Mouse (Mus musculus) kidney, embryonic 16.5 days (tissue): ENCODE measurements at regions not wholly inside any gene's neighbourhood (a gene's known extent, or its start where the extent isn't known, plus 50 kb on each side); places are given as distances from the start of the nearest gene placed in this dataset.
A peak's percentile ranks its signal among the peaks of the same experiment; 100 is the strongest.

Source experiments
- ATAC-seq: fragments of 200-750 bp; cut with Nextera tagmentation; 2 replicates; pipeline ENCODE4 v1.8.0; 2017; ENCODE audit warnings: moderate TSS enrichment; ENCODE audit not compliant: low FRiP score, low TSS enrichment
- H3K27ac ChIP-seq: fragments of 300-500 bp; sonication (generic); 2 replicates; pipeline ENCODE4 v1.5.1; 2014; ENCODE audit warnings: low read length
- H3K27me3 ChIP-seq: fragments of 300-500 bp; sonication (generic); 2 replicates; pipeline ENCODE4 v1.6.1; 2014; ENCODE audit warnings: low read length, control low read depth, mixed read lengths; ENCODE audit not compliant: insufficient read depth
- H3K36me3 ChIP-seq: fragments of 300-500 bp; sonication (generic); 2 replicates; pipeline ENCODE4 v1.6.1; 2014; ENCODE audit warnings: low read length, control low read depth, mixed read lengths; ENCODE audit not compliant: insufficient read depth
- H3K4me1 ChIP-seq: fragments of 300-500 bp; sonication (generic); 2 replicates; pipeline ENCODE4 v1.6.1; 2014; ENCODE audit warnings: low read length, control low read depth, mixed read lengths; ENCODE audit not compliant: insufficient read depth
- H3K4me2 ChIP-seq: fragments of 300-500 bp; sonication (generic); replicated peaks from 2 replicates; pipeline ENCODE4 v1.6.1; 2014; ENCODE audit warnings: low read depth, low read length
- H3K4me3 ChIP-seq: fragments of 300-500 bp; sonication (generic); 2 replicates; pipeline ENCODE4 v1.5.1; 2014; ENCODE audit warnings: mild to moderate bottlenecking, low read length
- H3K9ac ChIP-seq: fragments of 300-500 bp; sonication (generic); replicated peaks from 2 replicates; pipeline ENCODE4 v1.6.1; 2014; ENCODE audit warnings: low read length
- H3K9me3 ChIP-seq: fragments of 300-500 bp; sonication (generic); 2 replicates; pipeline ENCODE4 v1.6.1; 2016; ENCODE audit warnings: low read length, control low read depth
- WGBS: fragments of 180-500 bp; shearing (Covaris S2); extraction: QIAGEN DNeasy Blood & Tissue Kit; methylation state at CpG from one replicate; pipeline ENCODE4 v1.1.7; 2014; 5-methylcytosine and 5-hydroxymethylcytosine counted together

GRCm38 (mm10) chr5:82472146-82472545, 882.8 kb downstream of the Tecrl start:
- H3K27me3 ChIP-seq = no peaks in the 10 kb centered on the region
- WGBS = 81% methylated on average over 2 of the region's 2 CpGs
- no peak overlapping the region for H3K4me3 ChIP-seq
- H3K9me3 ChIP-seq = no peaks in the 10 kb centered on the region
- H3K36me3 ChIP-seq = no peaks in the 10 kb centered on the region
- no peak overlapping the region for H3K9ac ChIP-seq
- H3K27ac ChIP-seq = no peak overlapping the region
- H3K4me1 ChIP-seq = no peaks in the 10 kb centered on the region
- no peak overlapping the region for H3K4me2 ChIP-seq
- ATAC-seq = no peak

DNA sequence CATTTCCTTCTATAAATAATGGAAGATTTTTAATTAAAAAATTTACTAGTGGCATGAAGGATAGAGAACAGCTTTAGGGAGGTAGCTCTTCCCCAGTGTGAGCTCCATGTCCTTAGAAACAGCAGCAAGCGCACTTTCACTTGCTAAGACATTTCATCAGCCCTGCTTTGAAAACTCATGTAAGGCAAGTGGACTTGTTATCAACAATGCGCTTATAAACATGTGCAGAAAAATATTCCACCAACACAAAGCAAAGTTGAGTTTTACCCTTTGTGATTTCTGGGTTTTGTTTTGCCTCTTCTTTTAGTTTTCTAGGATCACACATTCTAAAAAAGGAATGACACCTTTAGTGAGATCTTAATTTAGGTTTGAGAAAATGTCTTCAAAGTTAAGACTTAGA, 890.7 kb downstream of the Tecrl start:
- Histone ChIP-seq H3K4me2 (no peak overlapping the region), H3K27me3 (no peaks in the 10 kb centered on the region), H3K4me1 (no peaks in the 10 kb centered on the region), H3K4me3 (no peak overlapping the region), H3K36me3 (no peaks in the 10 kb centered on the region), H3K9ac (no peak overlapping the region), H3K9me3 (no peaks in the 10 kb centered on the region), H3K27ac (no peak overlapping the region)
- ATAC-seq = no peak
- 85% methylated on average over 2 of the region's 2 CpGs for WGBS

DNA sequence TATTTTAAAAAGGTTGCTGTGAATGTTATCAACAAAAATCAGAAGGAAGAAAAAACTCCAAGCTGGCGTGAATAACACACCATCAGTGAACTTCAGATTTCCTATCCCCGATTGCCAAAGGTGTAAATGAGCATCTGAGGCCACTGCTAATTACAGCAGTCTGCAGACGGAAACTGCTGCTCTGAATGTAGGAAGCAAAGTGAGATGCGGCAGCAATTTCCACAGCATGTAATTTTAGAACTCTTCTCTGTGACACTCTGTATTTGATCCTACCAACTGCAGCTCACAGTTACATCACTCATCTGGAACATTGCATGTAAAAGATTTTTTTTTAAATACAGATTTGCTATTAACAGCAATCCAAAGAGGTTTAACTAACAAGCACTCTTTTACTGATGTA, 913.7 kb downstream of the Tecrl start:
- no peaks in the 10 kb centered on the region for H3K27me3 ChIP-seq
- no peaks in the 10 kb centered on the region for H3K36me3 ChIP-seq
- H3K9ac ChIP-seq = no peak overlapping the region
- H3K4me3 ChIP-seq = no peak overlapping the region
- no peak for ATAC-seq
- H3K9me3 ChIP-seq = no peaks in the 10 kb centered on the region
- H3K4me1 ChIP-seq = no peaks in the 10 kb centered on the region
- no peak overlapping the region for H3K4me2 ChIP-seq
- no peak overlapping the region for H3K27ac ChIP-seq
- 50% methylated on average over 4 of the region's 4 CpGs for WGBS

- Histone ChIP-seq H3K4me3 (no peak overlapping the region), H3K36me3 (no peaks in the 10 kb centered on the region), H3K27ac (no peak overlapping the region), H3K9ac (no peak overlapping the region), H3K4me2 (no peak overlapping the region), H3K9me3 (no peaks in the 10 kb centered on the region), H3K27me3 (no peaks in the 10 kb centered on the region), H3K4me1 (no peaks in the 10 kb centered on the region)
- no peak for ATAC-seq
- 76% methylated on average over 2 of the region's 2 CpGs for WGBS
Measured at GRCm38 (mm10) chr5:82440126-82440525, 914.9 kb downstream of the Tecrl start.

GRCm38 (mm10) chr5:82420396-82420795, 934.6 kb downstream of the Tecrl start:
- H3K4me1 ChIP-seq = no peaks in the 10 kb centered on the region
- H3K9me3 ChIP-seq = no peaks in the 10 kb centered on the region
- ATAC-seq = no peak
- H3K27me3 ChIP-seq = no peaks in the 10 kb centered on the region
- no peak overlapping the region for H3K9ac ChIP-seq
- no peak overlapping the region for H3K4me2 ChIP-seq
- no peak overlapping the region for H3K4me3 ChIP-seq
- no peaks in the 10 kb centered on the region for H3K36me3 ChIP-seq
- no peak overlapping the region for H3K27ac ChIP-seq

DNA sequence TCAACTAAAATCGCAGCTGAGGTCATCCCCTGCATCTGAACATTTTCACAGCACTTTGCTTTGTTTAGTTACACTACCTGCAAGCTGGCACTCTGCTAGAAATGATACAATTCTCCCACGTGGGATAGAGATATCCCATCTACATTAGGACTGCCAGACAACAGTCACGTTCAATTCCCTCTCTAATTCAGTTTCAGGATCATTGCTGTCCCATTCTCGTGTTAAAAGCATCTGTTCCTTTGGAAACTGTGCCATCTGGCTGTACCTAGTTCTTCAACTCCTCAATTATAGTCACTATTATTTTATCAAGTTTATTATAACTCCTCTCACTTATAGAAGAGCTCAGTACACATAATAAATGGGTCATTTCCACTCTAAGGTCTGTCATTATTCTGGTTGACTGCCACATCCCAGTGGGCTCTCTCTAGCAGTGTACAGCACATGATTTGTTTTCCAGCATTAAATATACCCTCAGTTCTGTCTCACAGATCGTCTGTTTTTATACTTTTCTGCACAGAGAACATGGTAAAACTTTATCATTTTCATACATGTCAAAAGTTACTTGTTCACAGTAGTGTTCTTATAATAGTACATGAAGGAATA, 958.3 kb downstream of the Tecrl start:
- Histone ChIP-seq H3K27me3 (no peaks in the 10 kb centered on the region), H3K9me3 (no peaks in the 10 kb centered on the region), H3K4me3 (no peak overlapping the region), H3K9ac (no peak overlapping the region), H3K4me2 (no peak overlapping the region), H3K36me3 (no peaks in the 10 kb centered on the region), H3K27ac (no peak overlapping the region), H3K4me1 (no peaks in the 10 kb centered on the region)
- no peak for ATAC-seq
- 67% methylated on average over 5 of the region's 5 CpGs for WGBS

- Histone ChIP-seq H3K4me1 (no peaks in the 10 kb centered on the region), H3K9me3 (no peaks in the 10 kb centered on the region), H3K27ac (no peak overlapping the region), H3K4me3 (no peak overlapping the region), H3K9ac (no peak overlapping the region), H3K27me3 (no peaks in the 10 kb centered on the region), H3K36me3 (no peaks in the 10 kb centered on the region), H3K4me2 (no peak overlapping the region)
- ATAC-seq = no peak
- WGBS = 72% methylated on average over 3 of the region's 3 CpGs
Measured at GRCm38 (mm10) chr5:82361624-82362023, 993.4 kb downstream of the Tecrl start.

GRCm38 (mm10) chr5:82356336-82356735, 998.7 kb downstream of the Tecrl start:
- no peak overlapping the region for H3K27ac ChIP-seq
- H3K36me3 ChIP-seq = no peaks in the 10 kb centered on the region
- H3K4me2 ChIP-seq = no peak overlapping the region
- ATAC-seq = no peak
- 75% methylated on average over 5 of the region's 5 CpGs for WGBS
- H3K9ac ChIP-seq = no peak overlapping the region
- no peaks in the 10 kb centered on the region for H3K4me1 ChIP-seq
- no peaks in the 10 kb centered on the region for H3K27me3 ChIP-seq
- no peak overlapping the region for H3K4me3 ChIP-seq
- H3K9me3 ChIP-seq = no peaks in the 10 kb centered on the region

DNA sequence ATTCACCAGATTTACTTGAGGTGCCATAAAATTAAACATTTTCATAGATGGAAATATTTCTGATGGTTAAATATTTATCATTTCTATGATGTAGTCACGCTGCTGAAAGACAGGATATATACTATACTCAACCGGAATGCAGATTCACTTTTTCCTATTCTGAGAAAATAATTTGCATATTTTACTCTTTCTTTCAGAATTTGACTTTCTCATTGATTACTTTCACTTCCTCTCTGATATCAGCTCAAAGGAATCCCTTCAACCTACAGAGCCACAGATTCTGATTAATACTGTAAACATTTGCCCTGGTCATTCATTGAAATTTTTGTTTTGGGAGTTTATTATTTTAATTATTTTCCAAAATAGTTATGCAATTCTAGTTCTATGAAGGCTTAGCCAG, 1003.9 kb downstream of the Tecrl start:
- 92% methylated on average over 2 of the region's 2 CpGs for whole genome bisulfite sequencing

DNA sequence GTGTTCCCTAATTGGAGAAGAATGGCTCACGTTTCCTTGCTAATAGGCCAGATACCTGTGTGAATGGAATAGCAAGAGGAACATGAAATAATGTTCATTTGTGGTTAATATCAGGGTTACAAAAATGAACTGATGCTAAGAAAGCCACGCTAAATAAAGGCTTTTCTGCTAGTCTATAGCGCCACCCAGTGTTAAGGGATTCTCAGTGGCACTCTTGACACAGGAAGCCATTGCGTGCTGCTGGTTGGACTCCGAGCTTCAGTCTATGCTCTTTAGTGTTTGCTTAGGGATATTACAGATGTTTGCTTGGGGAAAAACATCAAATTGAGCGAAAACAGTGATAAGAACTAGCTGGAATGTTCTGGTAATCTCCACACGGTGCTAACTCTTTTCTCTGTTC, 1008.3 kb downstream of the Tecrl start:
- H3K36me3 ChIP-seq = no peaks in the 10 kb centered on the region
- H3K27me3 ChIP-seq = no peaks in the 10 kb centered on the region
- no peak overlapping the region for H3K9ac ChIP-seq
- no peak overlapping the region for H3K4me2 ChIP-seq
- peak; percentile 67; the same call in 1 of the 2 replicates for ATAC-seq
- H3K27ac ChIP-seq = no peak overlapping the region
- H3K4me3 ChIP-seq = no peak overlapping the region
- H3K9me3 ChIP-seq = no peaks in the 10 kb centered on the region
- H3K4me1 ChIP-seq = no peaks in the 10 kb centered on the region
- whole genome bisulfite sequencing = 7% methylated on average over 7 of the region's 7 CpGs

More for the DNA sequence above, 1003.9 kb downstream of the Tecrl start:
- Histone ChIP-seq H3K27me3 (no peaks in the 10 kb centered on the region), H3K4me1 (no peaks in the 10 kb centered on the region), H3K9ac (no peak overlapping the region), H3K4me2 (no peak overlapping the region), H3K27ac (no peak overlapping the region), H3K9me3 (no peaks in the 10 kb centered on the region), H3K4me3 (no peak overlapping the region), H3K36me3 (no peaks in the 10 kb centered on the region)
- no peak for ATAC-seq
